Mouse (Mus musculus) MEL (cell line): Measurements from ENCODE around the gene Cwc22. TPM values are rescaled to one million over a fixed set of nuclear protein-coding genes. Genes with fewer than 3 reads are reported as not detected.

ENCODE experiments used
- DNase-seq: peaks from one replicate; pipeline ENCODE4 v3.0.0; 2011; ENCODE audit warnings: low read depth, low spot score
- H3K27ac ChIP-seq: 2 replicates; pipeline ENCODE4 v1.5.1; 2012; ENCODE audit warnings: low read depth, mild to moderate bottlenecking, control low read depth, low read length, moderate library complexity; ENCODE audit not compliant: control insufficient read depth
- H3K27me3 ChIP-seq, 2 experiments: fragments of 150-350 bp in 1 of 2; sonication (generic) in 1 of 2; 2 replicates each; pipeline ENCODE4 v1.6.1; 2012; ENCODE audit warnings: low read length in 2 of 2, mild to moderate bottlenecking in 2 of 2, improper control_type of control experiment in 1 of 2, moderate library complexity in 1 of 2; ENCODE audit not compliant: insufficient read depth in 2 of 2, control insufficient read depth in 1 of 2
- H3K36me3 ChIP-seq, 2 experiments: 2 replicates each; pipeline ENCODE4 v1.6.1; 2012 to 2014; ENCODE audit warnings: low read length in 2 of 2, improper control_type of control experiment in 1 of 2, inconsistent platforms in 1 of 2, mild to moderate bottlenecking in 1 of 2; ENCODE audit not compliant: insufficient read depth in 2 of 2, control insufficient read depth in 1 of 2
- H3K4me1 ChIP-seq, 2 experiments: fragments of 150-350 bp in 1 of 2; sonication (generic) in 1 of 2; 2 replicates each; pipeline ENCODE4 v1.6.1; 2012; ENCODE audit warnings: low read length in 2 of 2, improper control_type of control experiment in 1 of 2, mild to moderate bottlenecking in 1 of 2; ENCODE audit not compliant: insufficient read depth in 2 of 2, control insufficient read depth in 1 of 2
- H3K4me3 ChIP-seq, 2 experiments: fragments of 150-350 bp in 1 of 2; sonication (generic) in 1 of 2; 2 replicates each; pipeline ENCODE4 v1.5.1; 2012; ENCODE audit warnings: low read depth in 2 of 2, low read length in 2 of 2, mild to moderate bottlenecking in 2 of 2, moderate library complexity in 2 of 2, control low read depth in 1 of 2, improper control_type of control experiment in 1 of 2; ENCODE audit not compliant: control insufficient read depth in 1 of 2, insufficient read depth in 1 of 2
- H3K79me2 ChIP-seq: 2 replicates; pipeline ENCODE4 v1.6.1; 2012; ENCODE audit warnings: mild to moderate bottlenecking, low read length, moderate library complexity; ENCODE audit not compliant: control insufficient read depth, poor library complexity, insufficient read depth
- H3K9ac ChIP-seq: 2 replicates; pipeline ENCODE4 v1.6.1; 2012; ENCODE audit warnings: low read depth, mild to moderate bottlenecking, control low read depth, low read length, moderate library complexity; ENCODE audit not compliant: control insufficient read depth, poor library complexity, severe bottlenecking
- H3K9me3 ChIP-seq: fragments of 150-350 bp; sonication (generic); replicated peaks from 2 replicates; pipeline ENCODE4 v1.6.1; 2012; ENCODE audit warnings: mild to moderate bottlenecking, low read length, improper control_type of control experiment, moderate library complexity; ENCODE audit not compliant: insufficient read depth
- CHD1 ChIP-seq: IDR thresholded peaks from 2 replicates; pipeline ENCODE4 v1.6.1; 2012; ENCODE audit warnings: low read depth, mild to moderate bottlenecking, inconsistent platforms, low read length, improper control_type of control experiment
- CHD2 ChIP-seq: IDR thresholded peaks from 2 replicates; pipeline ENCODE4 v1.6.1; 2011; ENCODE audit warnings: low read length, improper control_type of control experiment
- CTCF ChIP-seq, 3 experiments: IDR thresholded peaks in 2 of 3; conservative IDR thresholded peaks in 1 of 3; 2 replicates each; pipeline ENCODE4 v1.5.1; 2011 to 2012; ENCODE audit warnings: low read length in 3 of 3, low read depth in 2 of 3, mild to moderate bottlenecking in 2 of 3, improper control_type of control experiment in 1 of 3, inconsistent platforms in 1 of 3, mixed read lengths in 1 of 3, moderate library complexity in 1 of 3; ENCODE audit not compliant: control insufficient read depth in 1 of 3, insufficient read depth in 1 of 3, poor library complexity in 1 of 3, severe bottlenecking in 1 of 3
- E2F4 ChIP-seq: IDR thresholded peaks from 2 replicates; pipeline ENCODE4 v1.6.1; 2011; ENCODE audit warnings: low read depth, low read length, improper control_type of control experiment, borderline replicate concordance
- ELF1 ChIP-seq: IDR thresholded peaks from 2 replicates; pipeline ENCODE4 v1.6.1; 2014; ENCODE audit warnings: low read depth, mild to moderate bottlenecking, inconsistent platforms, low read length, improper control_type of control experiment, moderate library complexity
- EP300 ChIP-seq, 2 experiments: IDR thresholded peaks; 2 replicates each; pipeline ENCODE4 v1.6.1; 2011; ENCODE audit warnings: improper control_type of control experiment in 2 of 2, low read length in 2 of 2, low read depth in 1 of 2, mild to moderate bottlenecking in 1 of 2
- ETS1 ChIP-seq: IDR thresholded peaks from 2 replicates; pipeline ENCODE4 v1.6.1; 2012; ENCODE audit warnings: low read depth, mild to moderate bottlenecking, inconsistent platforms, low read length, improper control_type of control experiment, moderate library complexity
- GABPA ChIP-seq: IDR thresholded peaks from 2 replicates; pipeline ENCODE4 v1.6.1; 2012; ENCODE audit warnings: low read depth, mild to moderate bottlenecking, inconsistent platforms, low read length, improper control_type of control experiment, moderate library complexity
- GATA1 ChIP-seq: IDR thresholded peaks from 2 replicates; pipeline ENCODE4 v1.6.1; 2011; ENCODE audit warnings: low read depth, low read length, improper control_type of control experiment
- HCFC1 ChIP-seq: IDR thresholded peaks from 2 replicates; pipeline ENCODE4 v1.6.1; 2012; ENCODE audit warnings: low read depth, mild to moderate bottlenecking, inconsistent platforms, low read length, improper control_type of control experiment, moderate library complexity
- KAT2A ChIP-seq: conservative IDR thresholded peaks from 2 replicates; pipeline ENCODE4 v1.6.1; 2012; ENCODE audit warnings: low read depth, low read length, improper control_type of control experiment, inconsistent platforms
- MAX ChIP-seq: IDR thresholded peaks from 2 replicates; pipeline ENCODE4 v1.6.1; 2011; ENCODE audit warnings: low read length, improper control_type of control experiment
- MEF2A ChIP-seq: IDR thresholded peaks from 2 replicates; pipeline ENCODE4 v1.6.1; 2014; ENCODE audit warnings: low read depth, mild to moderate bottlenecking, inconsistent platforms, low read length, improper control_type of control experiment; ENCODE audit not compliant: poor library complexity, insufficient replicate concordance, severe bottlenecking; ENCODE audit errors: extremely low read depth
- MXI1 ChIP-seq: IDR thresholded peaks from 2 replicates; pipeline ENCODE4 v1.6.1; 2011; ENCODE audit warnings: mild to moderate bottlenecking, low read depth, low read length, improper control_type of control experiment
- MYC ChIP-seq: IDR thresholded peaks from 2 replicates; pipeline ENCODE4 v1.6.1; 2011; ENCODE audit warnings: low read depth, mild to moderate bottlenecking, low read length, improper control_type of control experiment, moderate library complexity
- POLR2A ChIP-seq, 2 experiments: IDR thresholded peaks; 2 replicates each; pipeline ENCODE4 v1.6.1; 2011 to 2012; ENCODE audit warnings: low read length in 2 of 2, mild to moderate bottlenecking in 2 of 2, control low read depth in 1 of 2, improper control_type of control experiment in 1 of 2, low read depth in 1 of 2, moderate library complexity in 1 of 2; ENCODE audit not compliant: control insufficient read depth in 1 of 2, insufficient read depth in 1 of 2, poor library complexity in 1 of 2
- POLR2AphosphoS2 ChIP-seq: IDR thresholded peaks from 2 replicates; pipeline ENCODE4 v1.6.1; 2011; ENCODE audit warnings: low read length, improper control_type of control experiment
- RAD21 ChIP-seq: IDR thresholded peaks from 2 replicates; pipeline ENCODE4 v1.6.1; 2011; ENCODE audit warnings: mild to moderate bottlenecking, low read depth, low read length, improper control_type of control experiment
- RCOR1 ChIP-seq: IDR thresholded peaks from 2 replicates; pipeline ENCODE4 v1.6.1; 2012; ENCODE audit warnings: low read depth, mild to moderate bottlenecking, inconsistent platforms, low read length, improper control_type of control experiment
- TAL1 ChIP-seq: IDR thresholded peaks from 2 replicates; pipeline ENCODE4 v1.6.1; 2012; ENCODE audit warnings: mild to moderate bottlenecking, inconsistent platforms, low read length, moderate library complexity, mixed read lengths
- TBP ChIP-seq: IDR thresholded peaks from 2 replicates; pipeline ENCODE4 v1.8.0; 2011; ENCODE audit warnings: low read depth, low read length, improper control_type of control experiment
- TCF12 ChIP-seq: IDR thresholded peaks from 2 replicates; pipeline ENCODE4 v1.6.1; 2014; ENCODE audit warnings: low read depth, mild to moderate bottlenecking, inconsistent platforms, low read length, improper control_type of control experiment, moderate library complexity
- UBTF ChIP-seq: IDR thresholded peaks from 2 replicates; pipeline ENCODE4 v1.6.1; 2012; ENCODE audit warnings: low read depth, mild to moderate bottlenecking, inconsistent platforms, low read length, improper control_type of control experiment, moderate library complexity, borderline replicate concordance; ENCODE audit not compliant: insufficient read depth
- ZKSCAN1 ChIP-seq: IDR thresholded peaks from 2 replicates; pipeline ENCODE4 v1.6.1; 2012; ENCODE audit warnings: low read depth, mild to moderate bottlenecking, inconsistent platforms, low read length, improper control_type of control experiment, moderate library complexity
- ZMIZ1 ChIP-seq: IDR thresholded peaks from 2 replicates; pipeline ENCODE4 v1.6.1; 2012; ENCODE audit warnings: low read depth, mild to moderate bottlenecking, inconsistent platforms, low read length, improper control_type of control experiment, moderate library complexity
- polyA plus RNA-seq, 2 experiments: library from polyadenylated mRNA; stranded (reverse) in 1 of 2; unstranded in 1 of 2; fragments of >175 nt in 1 of 2; fragments of >200 nt in 1 of 2; gene quantifications; 2 replicates each; pipeline versions ENCODE4 v1.2.1 to v1.2.4; 2012; ENCODE audit warnings: low replicate concordance in 2 of 2, low read depth in 1 of 2; ENCODE audit not compliant: insufficient read length in 2 of 2, insufficient read depth in 1 of 2, missing spikeins in 1 of 2
- total RNA-seq: library from RNA; depleted of rRNA; stranded (reverse); fragments of 300-350 nt; gene quantifications from 2 replicates; pipeline ENCODE4 v1.2.3, GENCODE M21; 2012

Gene Cwc22
- total and polyA plus RNA-seq, 3 experiments = 54.0 to 72.7 TPM; not detected in 1

DNA sequence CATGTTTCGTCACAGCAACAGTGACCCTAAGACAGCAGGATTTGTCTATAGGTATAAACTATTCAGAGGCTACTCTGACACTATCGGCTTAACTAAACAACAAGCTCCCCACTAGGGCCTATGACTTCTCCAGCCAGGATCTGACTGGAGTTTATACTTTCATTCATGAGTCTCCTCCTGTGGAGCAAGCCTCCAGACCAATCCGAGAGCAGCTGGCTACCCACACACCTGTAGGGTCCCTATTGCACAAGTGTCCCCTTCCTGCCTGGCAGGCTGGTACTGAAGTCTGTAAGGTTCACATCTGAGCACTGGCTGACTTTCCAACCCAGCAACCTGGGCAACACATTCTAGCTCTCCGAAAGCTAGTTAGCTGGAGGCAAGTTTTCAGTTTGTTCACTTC lies 7.9 kb downstream of the Cwc22 start:
- Histone ChIP-seq H3K9me3 (no peaks in the 10 kb centered on the region), H3K36me3 (peaks cover 13 to 18% of the 10 kb centered on the region in 2 experiments), H3K27ac (no peak overlapping the region), H3K4me3 (no peak overlapping the region), H3K4me1 (peaks cover 5 to 6% of the 10 kb centered on the region in 2 experiments; a peak in 3 of 4 replicates), H3K79me2 (peaks cover 18% of the 10 kb centered on the region), H3K27me3 (no peaks in the 10 kb centered on the region), H3K9ac (no peak overlapping the region)
- TF ChIP-seq GABPA (no peak), GATA1 (no peak), TCF12 (no peak), UBTF (no peak), RAD21 (no peak), POLR2AphosphoS2 (no peak), POLR2A (IDR thresholded peaks at IDR 0.05; ENCODE audit: control insufficient read depth in 1 of 2, insufficient read depth in 1 of 2, low read depth in 1 of 2, low read length in 2 of 2, poor library complexity in 1 of 2) (no peak), MAX (no peak), ZMIZ1 (no peak), CHD2 (no peak), ZKSCAN1 (no peak), ELF1 (no peak), MYC (no peak), E2F4 (no peak), EP300 (IDR thresholded peaks at IDR 0.05; ENCODE audit: low read depth in 1 of 2, low read length in 2 of 2) (no peak), MXI1 (no peak), TAL1 (no peak)
- DNase-seq = no peak

DNA sequence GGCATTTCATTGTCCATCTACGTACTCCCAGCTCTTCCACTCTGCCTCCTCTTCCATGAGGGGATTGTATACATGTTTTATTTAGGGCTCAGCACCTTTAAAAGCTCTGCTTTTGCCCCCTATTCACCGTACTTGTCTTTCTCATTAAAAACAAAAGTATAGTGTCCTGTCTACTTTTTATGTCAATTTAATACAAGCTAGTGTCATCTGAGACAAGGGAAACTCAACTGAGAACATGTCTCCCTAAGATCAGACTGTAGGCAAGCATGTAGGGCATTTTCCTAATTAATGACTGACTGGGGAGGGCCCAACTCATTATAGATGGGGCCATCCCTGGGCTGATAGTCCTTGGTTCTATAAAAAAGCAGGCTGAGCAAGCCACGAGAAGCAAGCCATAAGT lies 8.4 kb downstream of the Cwc22 start:
- Histone ChIP-seq H3K36me3 (peaks cover 15 to 17% of the 10 kb centered on the region in 2 experiments), H3K9me3 (no peaks in the 10 kb centered on the region), H3K79me2 (peaks cover 18% of the 10 kb centered on the region), H3K9ac (no peak overlapping the region), H3K27me3 (no peaks in the 10 kb centered on the region), H3K27ac (no peak overlapping the region), H3K4me1 (peaks cover 5 to 6% of the 10 kb centered on the region in 2 experiments; a peak in 3 of 4 replicates), H3K4me3 (no peak overlapping the region)
- TF ChIP-seq TBP (no peak), ZMIZ1 (no peak), CTCF (IDR thresholded peaks at IDR 0.05 in 2 of 3, conservative IDR thresholded peaks at IDR 0.05 in 1 of 3; ENCODE audit: control insufficient read depth in 1 of 3, insufficient read depth in 1 of 3, low read depth in 2 of 3, low read length in 3 of 3, poor library complexity in 1 of 3, severe bottlenecking in 1 of 3) (no peak), HCFC1 (no peak), CHD2 (no peak), RAD21 (no peak), GATA1 (no peak), ETS1 (no peak), RCOR1 (no peak), POLR2A (IDR thresholded peaks at IDR 0.05; ENCODE audit: control insufficient read depth in 1 of 2, insufficient read depth in 1 of 2, low read depth in 1 of 2, low read length in 2 of 2, poor library complexity in 1 of 2) (no peak), MEF2A (no peak), MAX (no peak), KAT2A (no peak), CHD1 (no peak)
- no peak for DNase-seq
